Mouse (Mus musculus) T-helper 17 cell (primary cell): Measurements from ENCODE around the gene Krtap16-1.

Experiments used
- in situ Hi-C, 2 experiments: fragments of 300-600 bp; cut with MboI, MseI; formaldehyde crosslinking; loops; 1 replicate in 1 of 2; 2 replicates in 1 of 2; pipeline ENCODE4 v1.15.1; 2025; ENCODE audit warnings: high pct_unique_total_duplicates in 2 of 2

Gene Krtap16-1

DNA sequence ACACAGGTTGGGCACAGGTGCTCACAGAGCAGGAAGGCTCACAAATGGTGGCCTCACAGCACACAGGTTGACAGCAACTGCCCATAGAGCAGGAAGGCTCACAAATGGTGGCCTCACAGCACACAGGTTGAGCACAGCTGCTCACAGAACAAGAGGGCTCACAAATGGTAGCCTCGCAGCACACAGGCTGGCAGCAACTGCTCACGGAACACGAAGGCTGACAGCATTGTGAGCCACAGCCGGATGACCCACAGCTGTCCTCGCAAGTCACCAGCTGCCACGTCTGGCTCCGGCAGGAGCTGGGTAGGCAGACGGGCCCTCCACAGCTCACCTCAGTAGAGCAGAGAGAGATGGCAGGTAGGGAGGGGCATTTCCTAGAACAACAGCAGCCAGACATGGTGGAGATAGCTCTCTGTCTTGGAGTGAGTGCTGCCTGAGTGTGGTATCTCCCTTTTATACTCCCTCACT lies at the start of gene Krtap16-1:
Krtap16-1 (minus strand) TSS at position 418 of the 468 bp plus-strand sequence.
- in situ Hi-C loops: no loop called here

DNA sequence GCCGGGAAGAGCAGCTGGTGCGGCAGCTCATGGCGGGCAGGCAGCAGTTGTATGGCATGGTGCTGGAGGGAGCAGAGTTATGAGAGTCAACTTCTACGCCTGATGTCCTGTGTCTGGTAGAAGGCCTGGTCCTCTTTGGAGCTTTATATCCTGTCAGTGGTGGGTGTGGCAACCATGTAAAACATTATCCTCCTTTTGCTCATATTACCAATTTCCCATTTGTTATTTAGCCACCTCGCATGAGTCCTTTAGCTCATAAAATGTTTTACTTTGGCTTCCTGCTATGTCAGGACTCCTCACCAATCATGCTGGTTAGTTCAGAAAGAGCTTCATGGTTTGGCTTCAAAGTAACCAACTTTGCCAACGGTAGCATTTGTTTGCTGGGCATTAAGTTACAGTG lies 43.4 kb upstream of the Krtap16-1 start, which contains the start of gene Krt33b:
Krt33b (minus strand) TSS at position 101 of the 400 bp plus-strand sequence.
- in situ Hi-C loops: no loop called here

DNA sequence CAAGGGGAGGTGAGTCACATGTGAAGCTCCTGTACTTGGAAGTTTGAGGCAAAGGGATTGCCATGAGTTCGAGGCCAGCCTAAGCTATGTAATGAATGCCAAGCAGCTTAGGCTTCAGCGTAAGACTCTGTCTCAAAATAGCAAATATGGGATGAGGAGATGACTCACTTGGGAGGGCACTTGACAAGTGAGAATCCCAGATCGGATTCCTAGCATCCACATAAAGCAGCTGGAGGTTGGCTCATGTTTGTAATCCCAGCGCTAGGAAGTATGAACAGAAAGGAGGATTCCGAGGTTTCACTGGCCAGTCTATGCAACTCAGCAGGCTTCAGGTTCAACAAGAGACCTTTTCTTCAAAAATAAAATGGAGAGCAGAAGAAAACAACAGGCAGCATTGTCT lies 35.0 kb upstream of the Krtap16-1 start:
- in situ Hi-C loops: no loop called here

DNA sequence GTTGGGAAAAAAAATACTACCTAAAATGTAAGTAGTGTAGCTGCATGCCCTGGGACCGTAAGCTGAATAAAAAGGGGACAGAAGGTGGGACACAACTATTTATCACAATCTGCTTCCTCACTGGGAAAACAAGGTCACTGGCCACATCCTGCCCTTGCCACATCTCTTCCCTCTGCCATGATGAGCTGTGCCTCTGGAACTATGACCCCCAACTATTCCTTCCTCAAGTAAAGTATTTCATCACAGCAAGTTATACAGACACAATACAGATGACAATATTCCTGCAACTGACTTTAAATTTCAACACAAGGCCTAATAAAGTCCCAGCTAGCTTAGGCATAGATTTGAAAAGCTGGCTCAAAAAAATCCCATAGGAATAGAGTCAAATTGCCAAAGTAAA lies 33.1 kb upstream of the Krtap16-1 start:
- in situ Hi-C loops: loop anchor here in 1 of 2 experiments (10.0 kb wide), 1 partner anchor 555 kb away; no protein-coding TSS in a partner anchor

DNA sequence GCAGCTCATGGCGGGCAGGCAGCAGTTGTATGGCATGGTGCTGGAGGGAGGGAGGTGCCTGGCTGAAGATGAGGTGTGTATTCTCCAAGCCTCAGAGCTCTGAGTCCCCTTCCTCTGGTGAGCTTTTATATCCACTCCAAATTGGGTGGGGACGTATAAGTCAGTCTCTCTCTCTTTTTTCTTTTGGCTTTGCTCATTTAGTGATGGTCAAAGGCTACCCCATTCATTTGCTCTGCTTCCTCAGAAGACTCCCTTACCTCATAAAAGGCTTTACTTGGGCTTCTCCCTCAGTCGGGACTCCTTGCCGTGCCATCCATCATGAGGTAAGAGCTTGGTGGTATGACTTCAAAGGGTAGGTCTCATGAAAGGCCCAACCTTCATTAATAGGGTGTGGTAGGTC lies 29.7 kb upstream of the Krtap16-1 start, which contains the start of gene Krt33a:
Krt33a (minus strand) TSS at position 101 of the 400 bp plus-strand sequence.
- in situ Hi-C loops: loop anchor here in 1 of 2 experiments (10.0 kb wide), 1 partner anchor 551 kb away; no protein-coding TSS in a partner anchor

DNA sequence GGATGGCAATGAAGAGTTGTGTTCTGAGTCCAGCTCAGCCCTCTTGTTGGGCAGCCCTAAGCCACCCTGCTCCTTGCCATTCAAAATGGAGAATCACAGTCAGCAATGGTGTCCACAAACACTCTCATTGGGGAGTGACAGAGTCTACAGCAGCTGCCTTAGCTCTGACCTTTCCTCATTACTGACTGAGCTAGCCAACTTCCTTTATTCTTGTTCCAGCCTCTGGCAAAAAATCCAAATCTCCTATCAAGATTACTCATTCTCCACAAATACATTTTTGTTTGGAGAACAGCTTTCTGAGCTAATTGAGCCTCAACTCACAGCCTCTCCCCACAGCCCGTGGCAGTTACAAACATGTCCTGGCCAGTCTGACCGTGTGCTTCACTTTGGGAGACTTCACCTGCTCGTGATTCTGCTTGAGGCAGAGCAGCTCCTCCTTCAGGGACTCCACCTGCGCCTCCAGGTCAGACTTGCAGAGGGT lies 27.3 kb upstream of the Krtap16-1 start:
- in situ Hi-C loops: loop anchor here in 1 of 2 experiments (10.0 kb wide), 1 partner anchor 549 kb away; no protein-coding TSS in a partner anchor

DNA sequence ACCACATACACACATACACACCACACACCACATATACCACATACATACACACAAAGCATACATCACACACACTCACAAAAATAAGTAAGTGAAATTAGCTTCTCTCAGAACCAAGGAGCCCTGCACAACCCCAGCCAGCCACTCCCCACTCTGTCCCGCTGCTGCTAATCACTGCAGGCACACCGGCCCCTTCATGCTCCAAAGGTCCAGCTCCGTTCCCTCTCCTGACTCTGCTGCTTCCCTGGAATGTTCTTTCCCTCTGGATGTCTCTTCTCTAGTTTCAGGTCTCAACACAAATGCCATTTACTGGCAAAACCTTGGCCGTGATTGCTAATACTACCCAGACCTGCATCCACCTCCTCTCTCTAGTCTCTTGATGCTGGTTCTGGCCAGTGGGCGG lies 24.3 kb upstream of the Krtap16-1 start:
- in situ Hi-C loops: loop anchor here in 1 of 2 experiments (10.0 kb wide), 1 partner anchor 546 kb away; no protein-coding TSS in a partner anchor

DNA sequence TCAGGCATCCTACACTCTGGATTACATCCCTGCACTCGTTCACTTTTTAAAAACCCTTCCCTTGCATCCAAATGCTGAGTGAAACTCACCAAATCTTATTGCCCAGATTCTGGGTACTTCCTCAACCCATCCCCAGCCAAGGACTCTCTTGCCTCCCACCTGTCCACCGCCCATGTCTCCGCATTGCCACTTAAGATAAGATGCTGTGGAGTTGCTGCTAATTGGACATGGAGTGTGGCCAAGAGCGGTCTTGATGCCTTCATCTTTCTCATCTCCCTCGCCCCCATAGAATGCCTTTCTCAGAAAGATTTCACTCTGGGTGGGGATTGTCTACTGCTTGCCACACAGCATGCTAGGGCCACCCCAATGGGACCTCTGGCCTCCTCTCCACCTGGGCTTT lies 21.9 kb upstream of the Krtap16-1 start:
- in situ Hi-C loops: loop anchor here in 1 of 2 experiments (5.0 kb wide), 1 partner anchor 546 kb away; no protein-coding TSS in a partner anchor

DNA sequence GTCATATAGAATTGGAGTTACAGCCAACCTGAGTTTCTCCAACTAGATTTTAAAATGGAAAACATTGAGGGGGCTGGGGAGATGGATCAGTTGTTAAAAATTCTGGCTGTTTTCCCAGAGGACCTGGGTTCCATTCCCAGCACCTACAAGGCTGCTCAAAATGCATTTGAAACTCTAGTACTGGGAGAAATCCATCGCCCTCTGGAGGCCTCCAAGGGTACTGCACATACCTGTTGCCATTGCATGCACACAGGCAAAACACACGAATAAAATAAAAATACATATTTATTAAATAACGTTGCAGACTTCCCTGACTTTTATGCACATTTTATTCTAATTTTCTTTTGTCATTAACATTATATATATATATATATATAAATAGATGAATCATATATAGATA lies 20.2 kb upstream of the Krtap16-1 start:
- in situ Hi-C loops: loop anchor here in 1 of 2 experiments (5.0 kb wide), 1 partner anchor 544 kb away; no protein-coding TSS in a partner anchor

DNA sequence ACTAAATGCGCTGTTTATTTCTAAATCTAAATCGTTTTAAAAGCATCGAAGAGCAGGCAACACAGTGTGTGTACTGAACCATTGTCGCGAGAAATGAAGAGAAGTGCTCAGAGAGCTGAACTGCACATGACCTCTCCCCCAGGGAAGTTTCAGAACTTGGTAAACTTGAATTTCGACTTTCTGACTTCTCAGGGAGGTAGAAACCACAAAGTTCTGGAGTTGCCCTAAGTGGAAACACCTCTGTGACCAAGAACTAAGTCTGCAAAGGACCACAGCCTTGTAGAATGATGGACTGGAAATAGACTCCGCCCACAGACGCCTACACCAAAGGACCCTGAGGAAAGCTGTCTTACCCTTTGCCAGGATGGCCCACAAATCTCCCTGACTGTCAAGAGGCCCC lies 19.5 kb upstream of the Krtap16-1 start:
- in situ Hi-C loops: loop anchor here in 1 of 2 experiments (5.0 kb wide), 1 partner anchor 544 kb away; no protein-coding TSS in a partner anchor

DNA sequence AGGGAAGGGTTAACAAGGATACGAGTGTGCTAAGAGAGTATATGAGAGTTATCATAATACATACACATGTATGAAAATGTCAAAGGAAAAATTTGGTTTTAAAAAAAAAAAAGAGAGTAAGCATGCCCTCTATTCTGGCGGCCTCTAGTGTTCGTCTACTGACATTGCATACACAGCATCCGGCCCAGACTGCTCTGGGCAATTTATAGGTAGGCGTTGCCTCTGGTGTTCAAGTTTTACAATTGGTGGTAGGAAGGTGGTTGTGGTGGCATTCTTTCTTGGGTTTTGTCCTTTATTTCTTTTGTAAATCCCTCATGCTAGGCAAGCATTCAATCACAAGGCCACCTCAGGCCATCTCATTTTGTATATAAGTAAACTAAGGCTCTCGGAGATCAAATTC lies 18.4 kb upstream of the Krtap16-1 start:
- in situ Hi-C loops: loop anchor here in 1 of 2 experiments (5.0 kb wide), 1 partner anchor 543 kb away; no protein-coding TSS in a partner anchor

DNA sequence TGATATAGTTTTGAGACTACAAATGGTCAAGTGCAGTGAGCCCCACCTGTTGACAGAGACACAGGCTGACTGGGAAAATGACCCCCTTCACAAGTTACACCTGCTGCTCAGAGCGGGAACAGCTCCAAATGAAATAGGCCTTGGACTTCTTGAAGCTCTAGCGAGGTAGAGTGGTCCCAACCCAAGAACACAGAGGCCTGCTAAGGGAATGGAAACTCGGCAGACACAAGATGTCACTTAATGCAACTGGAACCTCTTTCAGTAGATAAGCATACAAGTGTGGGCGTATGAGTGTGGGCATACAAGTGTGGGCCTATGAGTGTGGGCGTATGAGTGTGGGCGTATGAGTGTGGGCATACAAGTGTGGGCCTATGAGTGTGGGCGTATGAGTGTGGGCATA lies 12.7 kb upstream of the Krtap16-1 start:
- in situ Hi-C loops: no loop called here

DNA sequence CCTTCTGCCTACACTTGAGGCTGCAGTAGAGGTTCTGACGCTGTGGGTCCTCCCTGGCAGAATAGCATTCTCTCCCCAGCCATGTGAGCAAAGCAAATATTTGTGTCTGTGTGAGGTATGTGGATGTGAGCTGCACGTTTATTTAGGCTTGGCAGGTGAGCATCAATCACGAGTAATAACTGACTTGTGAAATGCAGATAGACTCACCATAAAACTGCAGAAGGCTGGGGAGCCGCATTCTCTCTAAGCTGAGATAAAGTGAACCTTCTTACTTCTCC lies 7.9 kb upstream of the Krtap16-1 start:
- in situ Hi-C loops: no loop called here

DNA sequence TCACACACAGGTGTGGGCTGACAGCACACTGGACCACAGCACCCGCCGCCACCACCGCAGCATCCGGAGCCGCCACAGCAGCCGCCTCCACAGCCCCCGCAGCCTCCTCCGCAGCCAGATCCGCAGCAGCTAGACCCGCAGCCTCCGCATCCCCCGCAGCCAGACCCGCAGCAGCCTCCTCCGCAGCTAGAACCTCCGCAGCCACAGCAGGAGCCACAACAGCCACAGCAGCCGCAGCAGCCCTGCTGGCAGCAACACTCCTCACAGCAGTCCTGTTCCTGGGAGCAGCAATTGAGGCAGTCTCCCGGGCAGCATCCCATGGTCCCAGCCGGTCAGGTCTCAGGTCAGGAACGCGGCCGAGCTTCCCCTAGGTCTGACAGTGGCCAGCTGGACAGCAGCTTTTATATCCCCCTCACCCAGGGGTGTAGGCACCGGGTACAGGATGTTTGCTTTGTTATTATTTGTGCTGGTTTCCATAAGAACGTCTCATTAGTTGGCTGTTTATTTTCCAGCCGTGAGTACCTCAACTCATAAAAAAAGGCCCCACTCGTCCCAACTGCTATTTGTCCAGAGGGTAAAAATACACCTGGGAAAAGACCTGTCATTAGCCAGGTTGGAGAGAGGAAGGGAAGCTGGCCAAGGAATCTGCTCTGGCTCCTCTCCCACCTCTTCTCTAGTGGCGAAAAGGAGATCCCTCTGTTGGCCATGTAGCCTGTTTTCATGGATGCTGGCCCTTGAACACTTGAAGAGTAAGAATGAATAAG lies 7.4 kb upstream of the Krtap16-1 start, which contains the start of gene Krtap17-1:
Krtap17-1 (minus strand) TSS at position 375 of the 764 bp plus-strand sequence.
- in situ Hi-C loops: no loop called here

DNA sequence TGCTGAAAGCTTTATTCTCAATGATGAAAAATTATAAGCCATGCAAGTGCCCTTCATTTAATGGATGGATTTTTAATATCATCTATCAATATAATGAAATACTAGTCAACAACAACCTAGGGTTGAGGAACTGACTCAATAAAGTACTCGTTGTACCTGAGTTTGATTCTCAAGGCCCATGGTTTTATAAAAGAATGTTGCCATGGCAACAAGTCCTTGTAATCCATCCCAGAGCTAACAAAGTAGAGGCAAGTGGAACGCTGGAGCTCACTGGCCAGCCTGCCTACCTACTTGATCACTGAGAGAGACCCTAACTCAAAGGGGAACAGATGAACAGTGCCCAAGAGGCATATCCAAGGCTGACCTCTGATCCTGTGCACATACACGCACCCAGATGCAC lies 4.2 kb upstream of the Krtap16-1 start:
- in situ Hi-C loops: no loop called here

DNA sequence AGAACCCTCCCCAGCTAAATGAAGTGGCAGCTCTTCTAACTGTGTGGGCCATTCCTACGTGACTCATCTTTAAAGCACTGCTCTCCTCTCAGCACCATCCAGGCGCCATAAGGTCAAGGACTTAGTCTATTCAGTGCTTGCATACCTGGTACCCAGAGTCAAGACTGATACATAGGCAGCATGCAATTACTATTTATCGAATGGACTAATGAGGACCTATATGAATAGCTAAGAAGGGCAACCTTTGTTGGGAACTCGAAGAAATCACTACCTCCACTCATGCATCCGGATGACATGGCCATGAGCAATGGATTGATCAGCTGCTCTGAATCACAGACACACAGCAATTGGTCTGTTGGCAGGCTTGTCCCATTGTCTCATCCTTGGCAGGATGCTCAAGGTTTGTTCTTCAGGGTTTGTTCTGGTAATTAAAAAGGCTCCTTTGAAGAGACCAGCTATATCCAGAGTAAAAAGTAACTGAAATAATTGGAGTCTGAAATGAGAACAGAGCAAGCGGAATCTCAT lies 3.5 kb upstream of the Krtap16-1 start:
- in situ Hi-C loops: no loop called here

DNA sequence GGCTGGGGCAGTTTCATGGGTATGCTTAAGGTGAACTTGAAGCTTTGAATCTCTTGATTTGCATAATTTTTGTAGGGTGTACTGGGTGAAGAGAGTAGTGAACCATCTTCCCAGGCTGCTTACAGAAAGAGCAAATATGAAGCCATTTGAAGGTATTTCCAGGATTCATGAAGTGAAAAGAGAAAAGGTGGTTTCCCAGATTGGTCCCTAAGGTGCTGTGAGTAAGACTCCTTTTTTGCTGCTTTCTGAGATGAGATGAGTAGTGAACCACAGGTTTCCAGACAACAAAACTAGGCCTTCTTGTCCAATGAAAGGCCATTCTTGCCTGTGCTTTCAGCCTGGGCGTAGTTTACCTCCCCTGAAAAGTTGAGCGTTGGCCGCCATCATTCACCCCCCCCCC lies 2.1 kb upstream of the Krtap16-1 start:
- in situ Hi-C loops: no loop called here

DNA sequence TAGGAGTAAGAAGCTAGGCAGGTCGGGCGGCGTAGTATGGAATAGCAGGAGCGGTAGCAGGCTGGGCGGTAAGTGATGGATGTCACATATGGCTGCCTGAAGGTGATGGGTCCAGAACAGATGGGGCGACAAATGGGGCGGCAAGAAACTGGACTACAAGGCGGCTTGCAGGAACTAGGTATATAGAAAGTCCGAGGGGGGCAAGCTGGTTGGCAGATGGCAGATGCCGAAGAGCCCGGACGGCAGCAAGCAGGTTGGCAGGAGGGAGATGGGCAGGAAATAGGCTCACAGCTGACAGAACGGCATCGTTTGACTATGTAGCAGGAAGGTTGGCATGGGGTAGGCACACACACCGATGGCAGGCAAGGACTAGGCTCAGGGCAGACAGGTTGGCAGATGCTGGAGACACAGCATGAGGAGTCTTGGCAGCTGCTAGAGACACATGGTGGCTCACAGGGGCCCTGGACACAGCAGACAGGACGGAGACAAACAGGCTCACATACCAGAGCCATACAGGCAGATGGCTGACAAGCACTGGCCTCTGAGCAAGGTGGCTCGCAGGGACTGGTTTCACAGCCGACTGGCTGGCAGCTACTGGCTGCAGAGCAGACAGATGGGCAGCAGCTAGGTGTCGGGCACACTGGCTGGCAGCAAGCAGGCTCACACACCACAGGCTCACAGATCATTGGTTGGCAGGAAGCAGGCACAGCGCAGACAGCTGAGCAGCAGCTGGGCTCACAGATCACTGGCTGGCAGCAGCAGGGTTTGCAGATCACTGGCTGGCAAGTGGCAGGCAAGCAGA lies 905 bp downstream of the Krtap16-1 start:
- in situ Hi-C loops: no loop called here

DNA sequence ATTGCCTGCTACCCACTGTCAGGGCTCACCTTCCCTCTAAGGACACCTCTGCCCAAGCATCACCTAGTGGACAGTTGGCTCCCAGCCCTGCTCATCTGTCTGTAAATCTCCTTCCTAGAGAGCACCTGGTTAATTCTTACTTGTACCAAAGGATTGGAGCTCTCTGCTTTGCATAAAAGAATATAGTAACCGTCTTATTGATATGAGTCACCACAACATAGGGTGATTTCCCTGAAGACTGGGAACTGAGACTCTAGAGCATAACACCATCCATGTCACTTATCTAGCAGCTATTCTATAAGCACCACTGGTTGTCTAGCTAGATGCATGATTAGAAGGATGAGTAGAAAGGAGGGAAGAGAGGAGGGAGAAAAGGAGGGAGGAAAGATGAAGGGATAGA lies 3.0 kb downstream of the Krtap16-1 start:
- in situ Hi-C loops: no loop called here

DNA sequence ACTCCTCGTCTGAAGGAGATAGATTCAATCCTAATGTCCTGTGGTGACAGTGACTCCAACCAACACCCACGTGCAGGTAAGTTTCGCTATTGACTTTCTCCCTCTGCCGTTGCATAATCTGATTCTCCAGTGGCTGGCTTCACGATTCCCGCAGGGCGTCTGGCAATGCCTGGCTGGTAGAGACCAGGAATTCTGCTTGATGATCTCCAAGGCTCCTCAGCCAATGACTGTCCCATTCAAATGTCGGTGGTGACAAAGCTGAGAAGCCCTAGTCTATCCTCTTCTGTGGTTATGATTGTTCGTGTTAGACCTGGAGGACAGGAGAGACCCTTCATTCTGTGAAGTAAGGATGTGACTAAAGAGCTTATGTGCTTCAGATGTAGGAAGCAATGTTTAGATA lies 3.7 kb downstream of the Krtap16-1 start:
- in situ Hi-C loops: no loop called here

DNA sequence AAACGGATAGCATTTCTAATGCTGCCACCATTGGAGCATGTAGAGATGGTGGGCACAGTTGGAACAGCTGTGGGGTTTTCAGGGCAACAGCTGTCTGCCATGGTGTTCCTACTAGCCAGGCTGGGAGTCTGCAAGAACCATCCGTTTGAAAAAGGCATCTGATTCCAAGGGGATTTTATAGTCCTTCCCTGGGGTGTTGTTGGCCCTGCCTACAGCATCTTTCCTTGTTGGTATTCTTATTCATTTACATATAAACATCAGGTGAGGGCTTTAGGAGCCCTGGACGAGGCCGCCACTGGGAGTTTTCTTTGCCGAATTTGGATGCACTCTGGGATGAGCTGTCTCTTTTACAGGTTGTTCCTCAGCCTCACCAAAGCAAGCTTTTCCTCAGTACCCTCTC lies 7.4 kb downstream of the Krtap16-1 start, which contains the start of gene Krtap29-1:
Krtap29-1 (minus strand) TSS at position 101 of the 400 bp plus-strand sequence.
- in situ Hi-C loops: no loop called here
